Mouse (Mus musculus) liver, embryonic 14.5 days (tissue): ENCODE results near the gene Vps4a. TPM values are rescaled to one million over a fixed set of nuclear protein-coding genes. Genes with fewer than 3 reads are reported as not detected.

ENCODE experiments used
- ATAC-seq: fragments of 200-750 bp; cut with Nextera tagmentation; 2 replicates; pipeline ENCODE4 v1.8.0; 2017; ENCODE audit warnings: moderate number of reproducible peaks, mild to moderate bottlenecking, moderate library complexity; ENCODE audit not compliant: insufficient read depth
- DNase-seq, 3 experiments: peaks; one replicate each; pipeline ENCODE4 v3.0.0-alpha.2; 2012 to 2013; ENCODE audit warnings: low read depth in 3 of 3, low spot score in 3 of 3
- H3K27ac ChIP-seq: fragments of 300-500 bp; sonication (generic); 2 replicates; pipeline ENCODE4 v1.5.1; 2014; ENCODE audit warnings: moderate library complexity, mild to moderate bottlenecking, control low read depth, inconsistent platforms
- H3K27me3 ChIP-seq: fragments of 300-500 bp; sonication (generic); 2 replicates; pipeline ENCODE4 v1.6.1; 2014; ENCODE audit warnings: mild to moderate bottlenecking, low read length, moderate library complexity; ENCODE audit not compliant: control insufficient read depth, insufficient read depth
- H3K36me3 ChIP-seq: fragments of 300-500 bp; sonication (generic); replicated peaks from 2 replicates; pipeline ENCODE4 v1.6.1; 2014; ENCODE audit warnings: low read depth; ENCODE audit not compliant: control insufficient read depth, insufficient read depth
- H3K4me1 ChIP-seq, 2 experiments: fragments of 200-500 bp in 1 of 2; fragments of 300-500 bp in 1 of 2; sonication (generic) in 1 of 2; replicated peaks; 2 replicates each; pipeline ENCODE4 v1.6.1; 2012 to 2014; ENCODE audit warnings: antibody characterized with exemption in 1 of 2, inconsistent platforms in 1 of 2, low read length in 1 of 2; ENCODE audit not compliant: control insufficient read depth in 2 of 2, insufficient read depth in 2 of 2
- H3K4me2 ChIP-seq: fragments of 300-500 bp; sonication (generic); 2 replicates; pipeline ENCODE4 v1.6.1; 2014; ENCODE audit warnings: low read depth, mild to moderate bottlenecking, control low read depth, moderate library complexity
- H3K4me3 ChIP-seq, 2 experiments: fragments of 200-500 bp in 1 of 2; fragments of 300-500 bp in 1 of 2; sonication (generic) in 1 of 2; 2 replicates each; pipeline ENCODE4 v1.5.1; 2012 to 2014; ENCODE audit warnings: low read depth in 2 of 2, low read length in 2 of 2, mild to moderate bottlenecking in 2 of 2, control low read depth in 1 of 2, inconsistent platforms in 1 of 2, moderate library complexity in 1 of 2; ENCODE audit not compliant: insufficient read depth in 1 of 2
- H3K9ac ChIP-seq: fragments of 300-500 bp; sonication (generic); replicated peaks from 2 replicates; pipeline ENCODE4 v1.6.1; 2014; ENCODE audit warnings: mild to moderate bottlenecking, control low read depth, moderate library complexity
- H3K9me3 ChIP-seq: fragments of 300-500 bp; sonication (generic); 2 replicates; pipeline ENCODE4 v1.6.1; 2016; ENCODE audit warnings: low read length, mixed read lengths; ENCODE audit not compliant: control insufficient read depth
- CTCF ChIP-seq: IDR thresholded peaks from 2 replicates; pipeline ENCODE4 v1.5.1; 2016; ENCODE audit warnings: antibody characterized with exemption, low read depth, control low read depth
- EP300 ChIP-seq: IDR thresholded peaks from 2 replicates; pipeline ENCODE4 v1.6.1; 2016; ENCODE audit warnings: antibody characterized with exemption, low read depth
- WGBS: fragments of 180-500 bp; shearing (Covaris S2); extraction: QIAGEN DNeasy Blood & Tissue Kit; methylation state at CpG from one replicate; pipeline ENCODE4 v1.1.7; 2014; ENCODE audit not compliant: insufficient replicate concordance; 5-methylcytosine and 5-hydroxymethylcytosine counted together
- polyA plus RNA-seq, 2 experiments: library from polyadenylated mRNA; depleted of rRNA in 1 of 2; stranded (reverse) in 1 of 2; unstranded in 1 of 2; fragments of >200 nt; fragmentation: Nextera tagmentation in 1 of 2; extraction: Ambion mirVana in 1 of 2; gene quantifications; 2 replicates each; pipeline versions ENCODE4 v1.2.1 to v1.2.3; 2012 to 2014

Vps4a gene
- polyA plus RNA-seq, 2 experiments = 12.1 to 22.8 TPM

DNA sequence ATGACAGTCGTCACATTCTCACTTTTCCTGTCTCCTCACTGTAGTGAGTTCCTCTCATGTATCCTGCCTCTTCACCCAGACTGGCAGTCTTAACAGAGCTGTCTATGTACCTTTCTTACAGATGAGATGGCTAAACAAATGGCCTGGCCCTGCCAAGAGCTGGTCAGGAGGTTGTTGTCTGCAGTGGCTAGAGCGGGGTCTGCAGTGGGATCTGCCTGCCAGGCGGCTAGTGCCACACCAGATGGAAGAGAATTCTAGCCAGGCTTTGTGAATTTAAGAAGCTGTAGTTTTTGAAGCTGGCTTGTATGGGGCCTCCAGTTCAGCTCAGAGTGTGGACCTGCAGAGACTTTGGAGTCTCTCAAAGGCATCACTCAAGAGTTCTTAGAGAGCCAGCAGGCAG lies 4.6 kb downstream of the Vps4a start:
- Histone ChIP-seq H3K4me3 (no peak overlapping the region), H3K4me2 (no peak overlapping the region), H3K9ac (no peak overlapping the region), H3K27me3 (no peaks in the 10 kb centered on the region), H3K36me3 (peaks cover 5% of the 10 kb centered on the region), H3K9me3 (no peaks in the 10 kb centered on the region), H3K4me1 (peaks cover 10 to 11% of the 10 kb centered on the region in 2 experiments), H3K27ac (no peak overlapping the region)
- DNase-seq (no peak), ATAC-seq (no peak)
- TF ChIP-seq EP300 (no peak), CTCF (no peak)
- WGBS = 74% methylated on average over 3 of the region's 3 CpGs

DNA sequence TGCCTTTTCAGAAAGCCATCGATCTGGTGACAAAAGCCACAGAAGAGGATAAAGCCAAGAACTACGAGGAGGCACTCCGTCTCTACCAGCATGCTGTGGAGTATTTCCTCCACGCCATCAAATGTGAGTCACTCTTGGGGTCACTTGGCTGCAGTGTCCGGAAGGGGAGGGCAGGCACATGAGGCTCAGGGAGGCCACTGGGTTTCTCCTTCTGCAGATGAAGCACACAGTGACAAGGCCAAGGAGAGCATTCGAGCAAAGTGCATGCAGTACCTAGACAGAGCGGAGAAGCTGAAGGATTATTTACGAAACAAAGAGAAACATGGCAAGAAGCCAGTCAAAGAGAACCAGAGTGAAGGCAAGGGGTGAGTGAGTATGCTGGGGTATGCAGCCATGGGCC lies 5.6 kb downstream of the Vps4a start:
- TF ChIP-seq EP300 = no peak
- TF ChIP-seq CTCF = no peak
- H3K4me3 ChIP-seq = no peak overlapping the region
- DNase-seq = no peak
- WGBS = 73% methylated on average over 8 of the region's 8 CpGs
- peaks cover 10 to 11% of the 10 kb centered on the region in 2 experiments for H3K4me1 ChIP-seq
- no peak overlapping the region for H3K4me2 ChIP-seq
- no peaks in the 10 kb centered on the region for H3K27me3 ChIP-seq
- no peaks in the 10 kb centered on the region for H3K9me3 ChIP-seq
- H3K9ac ChIP-seq = no peak overlapping the region
- H3K27ac ChIP-seq = no peak overlapping the region
- H3K36me3 ChIP-seq = peaks cover 5% of the 10 kb centered on the region
- no peak for ATAC-seq

- peaks cover 43% of the 10 kb centered on the region for H3K36me3 ChIP-seq
- H3K4me1 ChIP-seq = no peaks in the 10 kb centered on the region
- ATAC-seq (no peak), DNase-seq (no peak)
- no peak overlapping the region for H3K9ac ChIP-seq
- H3K27ac ChIP-seq = no peak overlapping the region
- H3K4me2 ChIP-seq = no peak overlapping the region
- H3K4me3 ChIP-seq = no peak overlapping the region
- no peaks in the 10 kb centered on the region for H3K9me3 ChIP-seq
- no peaks in the 10 kb centered on the region for H3K27me3 ChIP-seq
- no peak for TF ChIP-seq CTCF
- TF ChIP-seq EP300 = no peak
- 59% methylated on average over 7 of the region's 7 CpGs for WGBS
These were observed 9.6 kb downstream of the Vps4a start for GRCm38 (mm10) chr8:107040632-107041031.

DNA sequence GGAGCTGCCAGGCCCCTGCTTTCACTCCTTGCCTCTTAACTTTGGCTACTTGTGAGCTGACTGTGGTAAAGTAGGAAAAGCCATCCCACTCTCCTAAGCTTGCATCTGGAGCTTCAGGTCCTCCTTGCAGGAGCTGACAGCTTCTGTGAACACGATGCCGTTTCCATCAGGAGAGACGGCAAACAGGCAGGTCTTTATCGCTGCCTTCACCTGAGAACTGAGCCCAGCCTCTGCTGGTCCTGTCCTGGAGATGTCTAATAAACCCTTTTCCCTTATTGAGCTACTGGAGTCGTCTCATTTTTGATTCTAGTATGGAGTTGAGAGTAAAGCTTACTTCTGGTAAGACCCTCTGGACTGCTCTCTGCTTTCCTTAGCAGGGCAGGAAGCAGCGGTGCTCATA lies 14.5 kb downstream of the Vps4a start:
- Histone ChIP-seq H3K36me3 (peaks cover 57% of the 10 kb centered on the region), H3K9me3 (no peaks in the 10 kb centered on the region), H3K4me1 (peaks cover 0 to 11% of the 10 kb centered on the region in 2 experiments; a peak in 2 of 4 replicates), H3K4me3 (no peak overlapping the region), H3K9ac (no peak overlapping the region), H3K27me3 (no peaks in the 10 kb centered on the region), H3K4me2 (no peak overlapping the region), H3K27ac (no peak overlapping the region)
- DNase-seq (no peak), ATAC-seq (no peak)
- WGBS = 83% methylated on average over 6 of the region's 6 CpGs
- no peak for TF ChIP-seq EP300
- no peak for TF ChIP-seq CTCF

DNA sequence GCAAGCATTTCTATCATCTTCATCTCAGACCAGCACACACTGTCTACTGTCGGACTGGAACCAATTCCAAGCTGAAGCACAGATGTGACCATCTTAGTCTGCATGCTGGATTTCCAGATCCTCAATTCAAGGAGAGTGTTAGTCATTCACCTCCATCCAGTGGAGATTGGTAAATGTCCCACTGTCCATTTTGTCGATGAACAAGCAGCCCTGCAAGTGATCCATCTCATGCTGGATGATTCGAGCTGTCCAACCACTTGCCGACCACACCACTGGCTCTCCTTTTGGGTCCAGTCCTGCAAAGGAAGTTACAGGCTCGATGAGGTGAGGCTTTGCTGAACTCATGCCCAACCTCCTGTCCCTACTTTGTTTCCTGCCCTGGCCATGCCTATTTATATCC lies 16.0 kb downstream of the Vps4a start:
- WGBS = 70% methylated on average over 5 of the region's 5 CpGs
- Histone ChIP-seq H3K27ac (no peak overlapping the region), H3K4me2 (peak overlapping the region; percentile 83; the same call in 1 of the 2 replicates), H3K4me3 (no peak overlapping the region; a peak in 1 of 4 replicates), H3K9me3 (no peaks in the 10 kb centered on the region), H3K36me3 (peaks cover 63% of the 10 kb centered on the region), H3K4me1 (peaks cover 0 to 11% of the 10 kb centered on the region in 2 experiments; a peak in 2 of 4 replicates), H3K9ac (no peak overlapping the region), H3K27me3 (no peaks in the 10 kb centered on the region)
- DNase-seq (no peak), ATAC-seq (no peak)
- TF ChIP-seq EP300 = no peak
- TF ChIP-seq CTCF = no peak
